Mouse (Mus musculus) adipocyte (in vitro differentiated cells): ENCODE results near the gene Fam208b.
A peak's percentile ranks its signal among the peaks of the same experiment; 100 is the strongest.

ENCODE experiments used
- DNase-seq: peaks from one replicate; pipeline ENCODE4 v3.0.0-alpha.2; 2016; ENCODE audit warnings: low spot score

Fam208b gene

GRCm38 (mm10) chr13:3610795-3611438 lies at the start of gene Fam208b:
Gene Fam208b (minus strand): TSS chr13:3611108.
- DNase-seq = peak; percentile 99

DNA sequence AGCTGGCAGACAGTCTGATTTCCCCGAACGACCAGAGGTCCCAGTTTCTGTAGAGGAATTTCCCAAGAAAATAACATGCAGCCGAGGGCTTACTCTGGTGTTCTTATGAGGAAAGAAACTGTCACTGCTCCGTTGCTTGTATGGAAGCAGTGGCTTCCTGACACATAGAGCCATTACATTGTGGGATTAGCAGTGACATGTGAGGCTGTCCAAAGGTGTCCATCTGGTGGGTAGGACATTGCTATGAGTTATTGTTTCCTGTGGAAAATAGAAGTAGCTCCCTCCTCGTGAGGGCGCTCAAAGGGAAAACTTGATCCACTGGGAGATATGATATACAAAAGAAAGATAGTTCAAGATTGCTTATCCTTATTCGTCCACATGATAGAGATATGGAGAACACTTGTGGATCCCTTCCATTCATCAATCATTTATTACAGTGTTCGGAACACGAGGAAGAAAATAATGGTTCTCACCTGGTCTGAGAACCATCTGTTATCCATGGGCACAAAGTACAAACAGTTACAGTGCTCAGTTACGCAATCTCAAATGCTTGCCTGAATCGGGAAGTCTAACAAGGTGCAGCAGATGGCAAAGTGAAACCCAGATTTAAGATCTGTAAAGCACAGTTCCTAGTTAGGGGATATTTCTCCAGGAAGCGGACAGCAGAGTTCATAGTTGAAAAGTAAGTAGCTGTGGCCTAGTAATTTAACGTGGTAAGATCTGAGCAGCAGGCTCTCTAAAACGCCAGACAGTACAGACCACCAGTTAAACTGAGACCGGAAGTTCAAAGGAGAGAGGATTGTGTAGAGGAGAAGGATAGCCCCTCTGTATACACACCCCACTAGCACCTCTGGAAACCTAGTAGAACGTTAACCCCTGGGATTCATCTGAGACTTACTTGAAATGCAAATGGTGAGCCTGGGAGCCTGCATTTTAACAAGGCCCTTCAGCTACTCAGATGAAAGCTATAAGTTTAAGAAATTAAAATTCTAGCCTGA lies 48.6 kb upstream of the Fam208b start:
- no peak for DNase-seq

DNA sequence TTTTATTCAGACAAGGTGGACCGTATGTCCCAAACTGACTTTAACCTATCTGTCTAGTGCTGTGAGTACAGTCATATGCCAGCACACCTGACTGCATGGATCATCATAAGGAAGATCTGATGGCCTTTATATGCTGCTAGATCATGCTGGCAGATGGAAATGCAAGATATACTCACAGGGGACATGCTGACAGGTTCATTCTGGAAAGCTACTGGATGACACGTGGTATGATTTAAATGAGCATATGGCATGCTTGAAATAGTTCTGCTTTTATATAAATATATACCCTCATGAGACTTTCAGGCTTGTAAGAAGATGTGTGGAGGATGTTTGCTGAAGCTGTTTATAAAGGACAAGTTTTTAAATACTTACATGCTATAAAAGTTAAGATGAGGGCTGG lies 43.5 kb upstream of the Fam208b start:
- no peak for DNase-seq

- no peak for DNase-seq
These were observed 39.7 kb upstream of the Fam208b start for GRCm38 (mm10) chr13:3650569-3650968.

DNA sequence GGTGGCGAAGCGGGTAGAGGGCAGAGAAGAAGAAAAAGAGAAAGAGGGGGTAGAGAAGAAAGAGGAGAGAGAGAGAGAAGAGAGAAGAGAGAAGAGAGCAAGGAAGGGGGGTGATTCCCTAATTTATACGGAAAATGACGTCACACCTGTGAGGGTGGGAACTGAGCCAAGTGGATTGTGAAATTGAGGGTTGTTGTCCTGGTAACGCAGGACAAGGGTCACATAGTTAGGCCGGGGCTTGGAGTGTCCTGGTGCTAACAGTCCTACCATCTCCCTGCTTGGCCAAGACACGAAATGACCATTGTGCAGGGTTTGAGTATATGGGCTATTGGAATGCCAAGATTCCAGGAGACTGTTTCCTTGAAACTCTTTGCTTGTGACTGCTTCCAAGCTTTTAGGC lies 35.7 kb upstream of the Fam208b start:
- DNase-seq = no peak

GRCm38 (mm10) chr13:3645919-3646318 lies 35.0 kb upstream of the Fam208b start:
- DNase-seq = no peak

- no peak for DNase-seq
These were observed 34.0 kb upstream of the Fam208b start for GRCm38 (mm10) chr13:3644871-3645270.

DNA sequence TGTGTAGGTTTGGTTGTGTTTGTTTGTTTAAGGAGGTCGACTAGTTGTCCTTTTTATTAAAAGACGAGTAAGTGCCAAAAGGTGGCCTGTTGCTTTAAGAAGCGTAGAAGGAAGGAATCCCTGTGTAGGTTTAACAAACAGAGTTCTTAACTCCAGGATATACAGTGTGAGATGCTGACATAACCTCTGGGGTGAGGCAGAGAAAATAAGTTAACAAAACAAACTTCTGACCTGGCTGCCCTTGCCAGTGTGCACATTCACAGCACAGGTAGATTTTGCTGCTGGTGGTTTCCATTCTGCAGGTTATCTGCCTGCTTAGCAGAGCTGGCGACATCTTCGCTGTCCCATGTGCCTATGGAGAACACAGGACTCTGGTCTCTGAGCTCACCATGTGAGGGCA lies 31.6 kb upstream of the Fam208b start:
- DNase-seq = no peak

GRCm38 (mm10) chr13:3642049-3642448 lies 31.1 kb upstream of the Fam208b start:
- DNase-seq = no peak

- DNase-seq = peak; percentile 47
These were observed 25.9 kb upstream of the Fam208b start for GRCm38 (mm10) chr13:3636797-3637196.

- no peak for DNase-seq
These were observed 24.2 kb upstream of the Fam208b start for GRCm38 (mm10) chr13:3635076-3635475.

GRCm38 (mm10) chr13:3633895-3634811 lies 23.2 kb upstream of the Fam208b start, which contains the start of gene Asb13:
Gene Asb13 (plus strand): TSS chr13:3634032.
- peak; percentile 72 for DNase-seq

DNA sequence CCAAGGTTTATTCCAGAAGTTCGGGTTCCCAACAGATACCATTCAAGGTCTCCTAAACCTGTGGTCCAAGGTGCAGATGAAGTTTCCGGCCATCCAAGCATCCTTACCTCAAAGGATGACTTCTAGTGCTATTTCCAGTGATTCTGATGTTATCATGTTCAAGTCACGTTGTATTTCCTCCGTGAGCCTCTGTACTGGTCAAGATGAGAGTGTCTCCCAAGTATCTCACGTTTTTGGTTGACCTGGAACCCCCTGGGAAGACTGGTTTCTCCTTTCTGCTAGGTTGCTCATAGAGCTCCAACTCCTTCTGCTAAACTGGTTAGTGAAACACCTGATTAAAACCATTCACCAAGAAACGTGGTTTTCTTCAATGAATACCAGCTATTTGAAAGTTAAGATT lies 22.2 kb upstream of the Fam208b start:
- no peak for DNase-seq

- DNase-seq = no peak
These were observed 21.6 kb upstream of the Fam208b start for GRCm38 (mm10) chr13:3632551-3632950.

DNA sequence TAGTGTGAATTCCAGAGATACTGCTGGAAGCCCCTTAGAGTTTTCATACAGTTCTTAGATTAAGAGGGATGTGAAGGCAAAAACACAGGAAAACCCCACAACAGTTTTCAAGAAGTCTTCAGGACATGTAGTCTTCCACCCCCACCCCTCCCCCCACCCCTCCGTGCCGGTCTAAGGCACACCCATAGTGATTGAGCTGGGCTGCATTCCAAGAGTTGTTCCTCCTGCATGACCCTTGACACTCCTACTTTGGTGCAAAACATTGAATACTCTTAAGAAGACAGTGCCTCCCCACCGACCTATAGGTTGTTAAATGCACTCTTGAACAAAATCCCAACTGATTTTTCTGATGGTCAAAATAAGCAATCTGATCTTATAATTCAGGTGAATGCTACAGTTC lies 17.2 kb upstream of the Fam208b start:
- DNase-seq = peak; percentile 61

GRCm38 (mm10) chr13:3627139-3627538 lies 16.2 kb upstream of the Fam208b start:
- no peak for DNase-seq

DNA sequence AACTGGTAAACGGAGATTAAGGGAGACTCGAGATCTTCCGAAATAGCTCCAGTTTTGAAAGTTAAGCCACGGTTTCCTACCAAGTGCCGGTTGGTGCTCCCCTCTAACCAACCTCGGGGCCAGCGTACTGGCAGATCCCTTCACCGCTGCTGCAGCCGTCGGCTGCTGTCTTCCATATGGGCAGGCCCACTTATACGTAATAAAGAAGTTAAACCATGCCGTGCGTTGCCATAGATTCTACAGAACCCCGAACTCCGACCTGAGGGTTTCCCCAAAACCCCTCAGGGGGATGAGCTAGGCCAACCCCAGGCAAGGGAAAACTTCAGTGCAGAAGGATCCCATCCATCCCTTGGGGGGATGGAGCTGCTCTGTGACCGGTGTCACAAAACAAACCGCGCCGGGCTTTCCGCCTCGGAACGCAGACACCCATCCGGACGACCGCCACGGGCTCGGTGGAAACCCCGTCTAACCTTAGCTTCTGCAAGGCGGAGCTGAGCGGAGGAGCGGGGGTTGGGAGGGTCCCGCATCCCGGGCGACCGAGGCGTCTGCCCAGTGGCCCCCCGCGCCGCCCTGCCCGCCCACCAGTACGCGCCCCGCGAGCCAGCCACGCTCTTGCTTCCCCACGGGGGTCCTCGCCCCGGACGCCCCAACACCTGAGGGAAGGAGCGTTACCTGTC lies 652 bp downstream of the Fam208b start:
- peak; percentile 59 for DNase-seq

DNA sequence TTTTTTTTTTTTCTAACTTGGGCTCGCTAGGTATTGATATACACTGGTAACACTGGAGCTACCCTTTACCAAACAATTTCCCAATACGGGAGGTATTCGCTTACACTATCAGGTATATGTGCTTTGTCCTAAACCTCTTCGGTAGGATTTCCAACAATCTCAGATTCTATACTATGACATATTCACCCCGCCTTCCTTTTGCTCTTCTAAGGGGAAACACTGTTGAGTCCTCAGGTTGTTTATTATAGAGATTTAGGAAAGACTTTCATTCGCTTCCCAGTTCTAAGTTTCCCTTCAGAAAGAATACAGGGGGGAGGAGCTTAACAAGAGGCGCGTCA lies 1.2 kb downstream of the Fam208b start:
- DNase-seq = no peak

- DNase-seq = no peak
These were observed 14.7 kb downstream of the Fam208b start for GRCm38 (mm10) chr13:3596232-3596631.

GRCm38 (mm10) chr13:3594311-3594710 lies 16.6 kb downstream of the Fam208b start:
- no peak for DNase-seq

DNA sequence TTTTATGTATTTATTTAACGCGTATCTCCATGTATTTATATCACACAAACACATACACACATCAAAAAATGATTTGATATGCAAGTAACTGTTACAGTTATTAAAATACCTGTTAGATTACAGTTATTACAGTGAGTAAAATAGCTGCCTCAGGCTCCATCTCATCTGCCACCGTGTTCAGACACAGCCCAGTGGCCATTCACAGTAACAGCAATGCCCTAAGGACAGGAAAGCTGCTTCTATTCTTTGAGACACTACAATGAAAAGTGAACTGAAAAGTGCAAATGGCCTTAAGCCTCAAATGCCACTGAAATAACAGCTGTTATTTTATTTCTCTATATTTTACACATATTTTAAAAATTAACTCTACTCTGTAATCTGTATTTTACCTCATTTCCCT lies 20.1 kb downstream of the Fam208b start:
- DNase-seq = no peak

- DNase-seq = no peak
These were observed 47.0 kb downstream of the Fam208b start for GRCm38 (mm10) chr13:3563953-3564352.
